Mouse (Mus musculus): ENCODE data around the gene Tssc4.

DNA sequence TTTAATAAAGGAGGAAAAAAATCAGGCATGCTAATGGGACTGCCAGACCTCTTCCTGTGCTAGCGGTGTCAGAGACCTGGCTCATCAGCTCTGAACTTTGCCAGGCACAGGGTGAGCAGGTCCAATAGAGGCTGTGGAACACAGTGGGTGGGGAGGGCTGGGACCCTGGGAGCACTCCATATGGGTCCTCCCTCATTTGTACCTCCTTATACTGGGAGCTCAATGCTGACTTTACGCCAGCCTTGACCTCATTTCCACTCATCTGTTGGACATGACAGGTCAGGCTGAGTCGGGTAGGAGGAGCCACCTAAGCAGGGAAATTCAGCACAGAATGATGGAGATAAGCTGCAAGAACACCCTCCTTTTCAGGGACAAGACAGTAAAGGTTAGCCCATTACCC lies 1.2 kb upstream of the Tssc4 start:
- TF ChIP-seq CTCF (IDR thresholded peaks at IDR 0.05; ENCODE audit: low read depth) (no peak), EP300 (IDR thresholded peaks at IDR 0.05; ENCODE audit: low read depth) (no peak)
